Mouse (Mus musculus) liver, adult 2 months (tissue): ENCODE results near the gene Hdac11.

Experiments
- CTCF ChIP-seq: fragments of 200-500 bp; IDR thresholded peaks from 2 replicates; pipeline ENCODE4 v1.5.1; 2011; ENCODE audit warnings: low read depth, low read length, control low read depth
- POLR2A ChIP-seq: fragments of 200-500 bp; IDR thresholded peaks from 2 replicates; pipeline ENCODE4 v1.6.1; 2011; ENCODE audit warnings: low read length, control low read depth; ENCODE audit not compliant: insufficient read depth; ENCODE audit errors: extremely low read depth

DNA sequence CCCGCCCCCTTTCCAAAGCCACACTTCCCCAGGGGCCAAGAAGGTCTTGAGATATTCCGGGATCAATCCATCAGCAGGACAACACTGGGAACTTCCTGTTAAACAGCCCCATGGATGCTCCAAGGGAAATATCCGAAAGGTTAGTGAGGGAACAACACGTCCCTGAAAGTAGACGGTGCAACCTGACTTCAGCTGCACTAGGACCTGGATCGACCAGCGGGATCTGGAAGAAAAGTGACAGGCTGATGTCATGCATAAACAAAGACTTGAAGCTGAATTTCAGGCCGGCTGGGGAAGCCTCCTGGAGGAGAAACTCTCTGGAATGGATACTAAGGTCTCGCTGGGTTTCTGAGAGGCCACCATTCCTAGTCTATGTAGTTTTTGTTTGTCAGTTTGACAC is 39.3 kb upstream of the Hdac11 start:
- no peak for TF ChIP-seq CTCF
- TF ChIP-seq POLR2A = no peak
